Mouse (Mus musculus) limb, embryonic 14.5 days (tissue): ENCODE results near the gene Jup. TPM values are rescaled to one million over a fixed set of nuclear protein-coding genes. Genes with fewer than 3 reads are reported as not detected.

Experiments
- ATAC-seq: fragments of 200-750 bp; cut with Nextera tagmentation; 2 replicates; pipeline ENCODE4 v1.8.0; 2017; ENCODE audit warnings: low read depth, moderate number of reproducible peaks, moderate TSS enrichment; ENCODE audit not compliant: low FRiP score
- DNase-seq: peaks from one replicate; pipeline ENCODE4 v3.0.0-alpha.2; 2015; ENCODE audit warnings: low spot score
- H3K27ac ChIP-seq: fragments of 300-500 bp; sonication (generic); replicated peaks from 2 replicates; pipeline ENCODE4 v1.5.1; 2014; ENCODE audit warnings: low read depth, mild to moderate bottlenecking, low read length, moderate library complexity, mixed read lengths
- H3K27me3 ChIP-seq: fragments of 300-500 bp; sonication (generic); 2 replicates; pipeline ENCODE4 v1.6.1; 2014; ENCODE audit warnings: low read length, mixed read lengths; ENCODE audit not compliant: control insufficient read depth, insufficient read depth
- H3K36me3 ChIP-seq: fragments of 300-500 bp; sonication (generic); 2 replicates; pipeline ENCODE4 v1.6.1; 2014; ENCODE audit warnings: mild to moderate bottlenecking, low read length, moderate library complexity, mixed read lengths; ENCODE audit not compliant: control insufficient read depth, insufficient read depth
- H3K4me1 ChIP-seq: fragments of 300-500 bp; sonication (generic); 2 replicates; pipeline ENCODE4 v1.6.1; 2014; ENCODE audit warnings: antibody characterized with exemption, low read length, mixed read lengths; ENCODE audit not compliant: control insufficient read depth, insufficient read depth
- H3K4me2 ChIP-seq: fragments of 300-500 bp; sonication (generic); replicated peaks from 2 replicates; pipeline ENCODE4 v1.6.1; 2014; ENCODE audit warnings: low read depth, mild to moderate bottlenecking, low read length, moderate library complexity; ENCODE audit not compliant: severe bottlenecking
- H3K4me3 ChIP-seq: fragments of 300-500 bp; sonication (generic); replicated peaks from 2 replicates; pipeline ENCODE4 v1.5.1; 2014; ENCODE audit warnings: low read length
- H3K9ac ChIP-seq: fragments of 300-500 bp; sonication (generic); 2 replicates; pipeline ENCODE4 v1.6.1; 2014; ENCODE audit warnings: mild to moderate bottlenecking, low read depth, low read length, moderate library complexity; ENCODE audit not compliant: severe bottlenecking
- H3K9me3 ChIP-seq: fragments of 300-500 bp; sonication (generic); 2 replicates; pipeline ENCODE4 v1.6.1; 2016; ENCODE audit warnings: low read length; ENCODE audit not compliant: control insufficient read depth
- POLR2A ChIP-seq: fragments of 200-500 bp; IDR thresholded peaks from 2 replicates; pipeline ENCODE4 v1.8.0; 2012; ENCODE audit warnings: inconsistent platforms, mild to moderate bottlenecking, moderate library complexity, borderline replicate concordance; ENCODE audit not compliant: insufficient read depth, insufficient read length; ENCODE audit errors: extremely low read depth
- WGBS: fragments of 180-500 bp; shearing (Covaris S2); extraction: QIAGEN DNeasy Blood & Tissue Kit; methylation state at CpG from one replicate; pipeline ENCODE4 v1.1.7; 2014; 5-methylcytosine and 5-hydroxymethylcytosine counted together
- polyA plus RNA-seq, 2 experiments: library from polyadenylated mRNA; depleted of rRNA in 1 of 2; stranded (reverse) in 1 of 2; unstranded in 1 of 2; fragments of >200 nt; fragmentation: Nextera tagmentation in 1 of 2; extraction: Ambion mirVana in 1 of 2; gene quantifications; 2 replicates each; pipeline versions ENCODE4 v1.2.1 to v1.2.3; 2012 to 2014

Jup gene
- polyA plus RNA-seq, 2 experiments = 111 to 159 TPM

DNA sequence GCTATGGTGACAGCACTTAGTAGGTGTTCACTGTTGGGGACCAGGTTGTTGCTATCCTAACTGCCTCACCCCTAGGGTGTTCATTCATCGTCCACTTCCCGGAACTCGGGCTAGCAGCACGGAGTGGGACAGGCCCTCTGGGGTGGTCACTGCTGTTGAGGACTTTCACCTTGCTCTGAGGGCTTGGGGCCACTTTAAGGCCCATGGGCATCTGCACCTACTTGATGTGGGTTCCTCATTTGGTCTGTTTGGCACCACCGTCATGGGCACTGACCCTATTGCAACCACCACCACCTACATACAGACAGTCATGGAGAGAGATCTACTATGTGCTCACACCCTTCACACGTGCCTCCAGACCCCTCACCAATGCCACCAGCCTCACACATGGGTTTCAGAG is 10.5 kb downstream of the Jup start:
- DNase-seq (no peak), ATAC-seq (no peak)
- Histone ChIP-seq H3K27me3 (no peaks in the 10 kb centered on the region), H3K4me1 (peaks cover 21% of the 10 kb centered on the region), H3K4me3 (no peak overlapping the region), H3K36me3 (peaks cover 36% of the 10 kb centered on the region), H3K9me3 (no peaks in the 10 kb centered on the region), H3K4me2 (no peak overlapping the region), H3K9ac (no peak overlapping the region), H3K27ac (0 out of 2 replicates have a peak overlapping the region, but pooled peaks have one; percentile 43)
- no peak for TF ChIP-seq POLR2A
- whole genome bisulfite sequencing = 91% methylated on average over 6 of the region's 6 CpGs

DNA sequence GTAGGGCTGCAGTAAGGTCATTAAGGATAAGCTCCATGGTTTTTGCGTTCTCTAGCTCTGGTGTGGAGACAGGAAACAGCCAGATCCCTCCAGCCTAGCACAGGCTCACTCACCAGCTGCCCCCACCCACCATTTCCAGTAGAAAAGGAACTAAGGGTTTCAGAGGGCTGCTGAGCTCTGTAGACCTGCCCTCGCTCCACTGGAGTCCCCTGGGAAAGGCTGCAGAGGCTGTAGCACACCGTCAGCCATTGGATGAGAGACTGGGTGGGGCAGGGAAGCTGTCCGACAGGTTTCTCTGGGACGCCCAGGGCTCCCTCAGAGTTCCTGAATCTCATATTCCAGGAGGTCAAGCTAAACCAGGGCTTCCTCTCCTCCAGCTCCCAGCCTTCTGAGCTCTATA is 11.0 kb downstream of the Jup start:
- Histone ChIP-seq H3K27ac (no peak overlapping the region), H3K9ac (no peak overlapping the region), H3K4me2 (no peak overlapping the region), H3K36me3 (peaks cover 40% of the 10 kb centered on the region), H3K27me3 (no peaks in the 10 kb centered on the region), H3K9me3 (no peaks in the 10 kb centered on the region), H3K4me1 (peaks cover 21% of the 10 kb centered on the region), H3K4me3 (no peak overlapping the region)
- no peak for TF ChIP-seq POLR2A
- ATAC-seq = no peak
- DNase-seq = no peak
- 44% methylated on average over 5 of the region's 5 CpGs for WGBS

DNA sequence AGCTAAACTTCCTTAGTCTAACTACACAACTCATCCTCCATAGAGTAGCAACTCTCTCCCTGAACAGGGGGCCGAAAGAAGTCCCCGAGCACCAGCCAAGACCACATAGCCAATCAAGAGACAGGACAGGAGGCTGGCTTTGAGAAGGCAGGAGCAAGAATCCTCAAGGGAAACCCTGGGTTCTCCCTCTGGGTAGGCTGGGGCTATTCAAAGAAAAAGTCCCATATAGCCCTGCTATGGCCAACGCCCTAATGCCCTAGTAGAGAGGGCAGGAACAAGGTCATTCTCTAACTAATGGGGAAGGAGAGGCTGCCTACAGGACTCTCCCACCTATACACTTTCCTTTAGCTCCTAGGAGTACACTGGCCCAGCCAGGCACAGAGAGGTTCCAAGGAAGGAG is 12.5 kb downstream of the Jup start:
- H3K4me1 ChIP-seq = peaks cover 16% of the 10 kb centered on the region; the same call in 1 of the 2 replicates
- ATAC-seq (no peak), DNase-seq (no peak)
- no peaks in the 10 kb centered on the region for H3K27me3 ChIP-seq
- WGBS = 82% methylated on average over 3 of the region's 3 CpGs
- TF ChIP-seq POLR2A = no peak
- no peak overlapping the region for H3K27ac ChIP-seq
- no peaks in the 10 kb centered on the region for H3K9me3 ChIP-seq
- H3K4me3 ChIP-seq = no peak overlapping the region
- H3K4me2 ChIP-seq = no peak overlapping the region
- peaks cover 53% of the 10 kb centered on the region for H3K36me3 ChIP-seq
- H3K9ac ChIP-seq = no peak overlapping the region

DNA sequence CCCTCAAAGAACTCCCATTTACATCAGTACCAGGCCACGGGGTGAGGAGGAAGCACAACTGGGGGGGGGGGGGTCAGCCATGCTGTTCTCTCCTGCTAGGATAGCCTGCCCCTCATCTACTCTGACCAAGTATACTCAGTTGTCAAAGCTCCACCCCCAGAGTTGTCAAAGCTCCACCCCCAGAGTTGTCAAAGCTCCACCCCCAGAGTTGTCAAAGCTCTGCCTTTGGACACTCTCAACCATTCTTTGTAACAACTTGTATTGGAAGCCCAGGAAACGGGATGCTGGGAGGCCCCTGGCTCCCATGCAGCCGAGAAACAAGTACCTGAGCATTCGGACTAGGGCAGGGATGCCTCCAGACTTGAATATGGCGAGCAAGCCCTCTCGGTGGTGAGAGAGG is 14.9 kb downstream of the Jup start:
- Histone ChIP-seq H3K9me3 (no peaks in the 10 kb centered on the region), H3K4me2 (no peak overlapping the region), H3K27ac (no peak overlapping the region), H3K4me1 (peaks cover 5% of the 10 kb centered on the region; the same call in 1 of the 2 replicates), H3K4me3 (no peak overlapping the region), H3K9ac (no peak overlapping the region), H3K27me3 (no peaks in the 10 kb centered on the region), H3K36me3 (peaks cover 70% of the 10 kb centered on the region)
- no peak for ATAC-seq
- no peak for DNase-seq
- 83% methylated on average over 6 of the region's 6 CpGs for WGBS
- TF ChIP-seq POLR2A = no peak

DNA sequence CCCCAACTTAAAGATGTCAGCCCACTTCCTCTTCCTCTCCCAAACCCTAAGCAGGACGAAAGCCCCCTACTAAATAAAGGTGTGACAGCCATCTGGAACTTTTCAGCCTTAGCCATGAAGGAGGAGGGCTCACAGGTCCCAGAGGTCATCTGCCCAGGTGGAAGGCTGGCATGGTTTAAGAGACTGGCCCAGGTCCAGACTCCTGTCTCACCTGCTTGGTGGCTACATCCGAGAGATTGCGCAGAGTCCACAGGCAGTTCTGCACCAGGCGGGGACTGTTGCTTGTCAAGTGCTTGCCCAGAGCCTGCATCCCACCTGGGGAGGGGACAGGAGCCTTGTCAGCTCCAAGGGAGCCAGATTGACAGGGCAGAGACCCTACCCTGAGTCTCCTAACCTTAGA is 18.3 kb downstream of the Jup start:
- Histone ChIP-seq H3K4me1 (no peaks in the 10 kb centered on the region), H3K27ac (no peak overlapping the region), H3K9me3 (no peaks in the 10 kb centered on the region), H3K4me3 (no peak overlapping the region), H3K36me3 (peaks cover 77% of the 10 kb centered on the region), H3K4me2 (no peak overlapping the region), H3K9ac (no peak overlapping the region), H3K27me3 (no peaks in the 10 kb centered on the region)
- no peak for DNase-seq
- 80% methylated on average over 4 of the region's 4 CpGs for WGBS
- no peak for ATAC-seq
- no peak for TF ChIP-seq POLR2A

DNA sequence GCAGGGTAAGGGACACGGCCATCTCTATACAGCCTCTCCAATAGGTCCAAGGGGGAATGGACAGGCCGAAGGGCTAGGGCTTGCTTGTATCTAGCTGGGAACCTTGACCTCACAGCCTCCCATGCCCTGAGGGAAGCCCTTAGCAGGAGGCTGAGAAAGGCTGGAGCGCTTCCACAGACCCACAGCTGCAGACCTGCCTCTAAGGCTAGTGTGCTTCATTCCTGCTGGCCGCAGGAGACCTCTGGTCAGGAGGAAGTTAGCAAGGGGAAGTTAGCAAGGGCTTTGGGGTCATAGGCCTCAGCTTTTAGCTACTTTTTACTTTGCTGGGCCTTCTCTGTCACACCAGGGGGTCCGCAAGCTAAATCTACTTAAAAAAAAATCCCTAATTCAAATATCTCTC is 19.1 kb downstream of the Jup start:
- ATAC-seq (no peak), DNase-seq (no peak)
- Histone ChIP-seq H3K27me3 (no peaks in the 10 kb centered on the region), H3K9me3 (no peaks in the 10 kb centered on the region), H3K4me2 (no peak overlapping the region), H3K4me3 (no peak overlapping the region), H3K36me3 (peaks cover 79% of the 10 kb centered on the region), H3K4me1 (no peaks in the 10 kb centered on the region), H3K27ac (no peak overlapping the region), H3K9ac (no peak overlapping the region)
- TF ChIP-seq POLR2A = no peak
- 78% methylated on average over 5 of the region's 5 CpGs for WGBS
